Mouse (Mus musculus) frontal cortex, postnatal 36 days (tissue): ENCODE data around the gene Kcnk10.
A peak's percentile ranks its signal among the peaks of the same experiment; 100 is the strongest.
"Not testable (repeated sequence)": the region's sequence is repeated elsewhere in the genome, so short reads cannot be mapped to it uniquely, and the experiment has no call there.

Experiments used
- DNase-seq, 2 experiments: peaks; one replicate each; pipeline ENCODE4 v3.0.0; 2022; ENCODE audit warnings: low spot score in 2 of 2

The Kcnk10 gene

DNA sequence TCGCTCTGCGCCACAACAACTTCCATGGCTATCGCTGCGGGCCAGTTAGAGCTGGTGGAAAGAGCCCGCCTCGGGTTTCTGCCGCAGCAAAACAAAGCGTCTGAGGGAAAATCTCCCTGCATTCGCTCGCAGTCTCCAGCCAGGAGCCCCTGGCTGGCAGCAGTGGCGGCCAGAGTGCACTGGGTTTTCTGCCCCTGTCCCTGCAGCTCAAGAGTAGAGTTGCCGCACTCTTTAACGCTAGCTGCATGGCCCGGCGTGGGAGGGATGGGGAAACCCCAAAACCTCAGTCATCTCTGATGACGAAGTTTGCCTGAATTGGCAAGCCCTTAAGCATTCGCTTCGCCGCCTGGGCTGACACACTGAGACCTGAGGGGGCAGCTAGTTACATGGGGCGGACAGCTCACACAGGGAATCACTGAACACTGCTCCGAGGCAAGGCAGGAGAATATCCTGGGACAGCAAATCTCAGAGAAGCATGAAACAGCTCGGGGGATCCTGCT is at the start of gene Kcnk10:
TSS of gene Kcnk10 (minus strand) at position 450 of the 500 bp plus-strand sequence.
- DNase-seq = peak; percentile 22 to 58

DNA sequence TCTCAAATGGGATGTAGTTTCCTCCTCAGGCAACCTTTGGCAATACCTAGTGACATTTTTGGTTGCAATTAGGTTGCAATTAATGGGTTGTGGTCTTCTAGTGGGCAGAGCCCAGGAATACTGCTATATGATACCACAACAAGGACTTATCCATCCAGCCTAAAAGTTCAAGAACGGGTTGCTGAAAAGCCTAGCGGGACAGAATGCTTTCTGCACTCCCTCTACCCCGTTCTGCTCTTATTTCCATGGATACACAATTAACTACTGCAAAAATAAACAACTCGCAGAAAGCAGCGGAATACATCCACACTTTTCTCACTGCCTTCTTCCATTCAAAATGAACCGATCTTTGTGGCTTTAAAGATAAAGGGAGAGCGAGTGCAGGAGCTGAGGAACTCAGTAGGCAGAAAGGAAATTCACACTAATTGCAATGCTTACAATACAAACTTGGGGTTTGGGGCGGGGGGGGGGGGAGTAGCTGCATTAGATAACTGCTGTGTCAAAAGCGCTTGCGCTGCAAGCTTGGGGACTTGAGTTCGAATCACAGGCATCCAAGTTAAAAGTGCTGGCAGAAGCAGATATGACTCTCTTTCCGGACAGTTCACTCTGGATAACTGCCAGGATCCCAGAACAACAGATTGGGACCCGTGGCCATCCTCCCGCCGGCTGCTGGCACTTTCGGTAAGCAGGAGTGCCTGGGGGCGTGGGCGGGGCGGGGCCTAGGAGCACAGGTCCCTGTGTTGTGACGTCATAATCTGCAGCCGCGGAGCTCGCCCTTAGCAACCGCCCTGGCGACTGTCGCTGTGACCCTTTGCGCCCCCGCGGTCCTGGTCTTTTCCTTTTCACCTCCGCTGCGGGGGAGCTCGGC is 49.5 kb upstream of the Kcnk10 start, which contains the start of gene Spata7:
TSS of gene Spata7 (plus strand) at position 766 of the 868 bp plus-strand sequence.
- DNase-seq = peak; percentile 87 to 90

DNA sequence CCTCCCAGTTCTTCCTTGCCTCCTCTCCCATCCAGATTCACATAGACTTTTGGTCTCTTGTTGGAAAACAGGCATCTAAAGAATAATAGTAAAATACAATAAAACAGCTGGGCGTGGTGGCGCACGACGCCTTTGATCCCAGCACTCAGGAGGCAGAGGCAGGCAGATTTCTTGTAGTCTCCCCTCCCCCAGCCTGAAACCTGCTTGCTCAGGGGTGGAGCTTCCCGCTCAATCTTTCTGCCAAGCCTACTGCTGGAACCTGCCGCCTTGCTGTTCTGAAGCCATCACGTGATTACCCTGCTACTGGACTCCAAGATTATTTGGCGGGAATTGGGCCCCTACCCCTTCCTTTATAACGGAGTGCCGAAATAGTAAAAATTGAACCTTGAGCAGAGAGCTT is 45.2 kb upstream of the Kcnk10 start:
- DNase-seq = not testable (repeated sequence)

DNA sequence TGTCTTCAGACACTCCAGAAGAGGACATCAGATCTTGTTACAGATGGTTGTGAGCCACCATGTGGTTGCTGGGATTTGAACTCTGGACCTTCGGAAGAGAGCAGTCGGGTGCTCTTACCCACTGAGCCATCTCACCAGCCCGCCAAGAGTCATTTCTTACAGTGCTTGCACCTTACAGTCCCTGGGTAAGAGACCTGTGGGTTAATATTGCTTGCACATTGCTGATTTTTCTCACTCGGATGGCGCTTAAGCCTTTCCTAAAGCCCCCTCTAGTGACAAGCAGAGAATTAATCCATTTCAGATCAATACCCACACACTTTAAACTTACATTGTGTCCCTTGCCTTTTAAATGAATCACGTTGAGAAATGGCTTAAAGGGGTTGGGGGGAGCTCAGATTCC is 42.8 kb upstream of the Kcnk10 start:
- DNase-seq = peak in 1 of 2 experiments; percentile 11

DNA sequence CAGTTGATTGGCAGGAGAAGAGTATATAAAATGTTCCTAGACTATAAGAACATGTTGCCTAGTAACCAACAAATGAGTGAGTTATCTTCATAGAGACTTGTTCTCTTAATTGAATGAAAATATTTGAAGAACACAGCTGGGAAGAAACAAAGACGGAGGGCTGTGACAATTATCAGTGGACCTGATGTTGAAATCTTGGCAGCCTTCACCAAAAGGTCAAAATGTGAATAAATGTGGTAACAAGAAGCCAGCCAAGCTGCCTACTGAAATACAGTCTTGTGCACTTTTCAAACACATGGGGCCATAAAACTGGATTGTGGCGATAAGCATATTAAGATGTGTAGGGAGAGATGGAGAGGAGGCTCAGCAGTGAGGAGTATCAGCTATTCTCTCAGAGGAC is 41.4 kb upstream of the Kcnk10 start:
- no peak for DNase-seq

DNA sequence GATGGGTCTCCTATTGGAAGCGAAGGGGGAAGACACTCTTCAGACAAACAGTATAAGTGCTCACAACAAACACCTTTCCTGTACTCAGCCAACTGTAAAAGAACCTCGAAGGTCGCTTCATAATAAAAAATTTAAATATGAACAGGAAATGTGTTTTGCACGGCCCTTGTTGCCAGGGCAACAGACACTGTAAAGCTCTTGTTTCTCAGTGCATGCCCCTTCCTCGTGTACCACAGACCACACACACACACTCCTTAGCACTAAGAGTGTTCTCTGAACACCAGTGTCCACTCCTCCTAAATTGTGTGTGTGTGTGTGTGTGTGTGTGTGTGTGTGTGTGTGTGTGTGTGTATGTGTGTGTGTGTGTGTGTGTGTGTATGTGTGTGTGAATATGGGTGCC is 37.6 kb upstream of the Kcnk10 start:
- DNase-seq = no peak

DNA sequence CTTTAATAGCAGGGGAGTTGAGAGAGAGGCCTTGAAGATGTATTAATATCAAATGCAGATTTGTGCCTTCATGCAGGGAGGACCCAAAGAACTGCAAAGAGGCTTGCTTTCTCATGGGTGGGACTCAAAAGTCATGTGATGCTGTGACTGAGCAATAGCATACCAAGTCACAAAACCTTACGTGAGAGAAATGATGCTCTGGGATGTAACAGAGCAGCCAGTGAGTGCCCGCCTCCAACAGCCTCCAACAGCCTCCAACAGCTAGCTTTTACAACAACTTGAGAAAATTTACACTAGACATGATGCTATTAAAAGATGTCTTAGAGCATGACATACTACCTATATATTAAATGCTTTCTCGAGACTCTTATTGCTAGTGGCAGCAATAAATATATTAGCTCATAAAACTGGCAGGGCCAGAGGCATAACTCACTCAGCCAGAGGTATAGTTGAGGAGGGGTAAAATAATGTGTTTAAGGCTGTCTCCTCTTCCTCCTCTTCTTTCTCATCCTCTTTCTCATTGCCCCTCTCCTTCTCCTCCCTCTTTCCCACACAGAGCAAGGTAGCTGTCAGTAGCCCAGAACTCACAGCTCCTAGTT is 36.9 kb upstream of the Kcnk10 start:
- no peak for DNase-seq

DNA sequence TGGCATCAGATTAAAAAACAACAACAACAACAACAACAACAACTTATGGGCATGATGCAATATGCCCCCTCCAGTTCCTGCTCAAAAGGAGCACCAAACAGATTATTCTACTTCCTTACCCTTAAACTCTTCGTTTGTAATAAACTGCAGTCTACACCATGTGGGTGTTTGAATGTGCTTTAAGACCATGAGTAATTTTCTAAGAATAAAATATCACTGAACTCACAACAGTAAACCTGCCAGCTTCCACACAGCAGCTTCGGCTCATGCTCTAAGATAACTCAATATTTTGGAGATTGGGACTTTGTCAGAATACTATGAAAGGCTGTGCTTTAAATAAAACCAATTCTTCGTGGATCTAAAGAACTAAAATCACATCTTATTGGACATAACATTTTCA is 32.2 kb upstream of the Kcnk10 start:
- no peak for DNase-seq

DNA sequence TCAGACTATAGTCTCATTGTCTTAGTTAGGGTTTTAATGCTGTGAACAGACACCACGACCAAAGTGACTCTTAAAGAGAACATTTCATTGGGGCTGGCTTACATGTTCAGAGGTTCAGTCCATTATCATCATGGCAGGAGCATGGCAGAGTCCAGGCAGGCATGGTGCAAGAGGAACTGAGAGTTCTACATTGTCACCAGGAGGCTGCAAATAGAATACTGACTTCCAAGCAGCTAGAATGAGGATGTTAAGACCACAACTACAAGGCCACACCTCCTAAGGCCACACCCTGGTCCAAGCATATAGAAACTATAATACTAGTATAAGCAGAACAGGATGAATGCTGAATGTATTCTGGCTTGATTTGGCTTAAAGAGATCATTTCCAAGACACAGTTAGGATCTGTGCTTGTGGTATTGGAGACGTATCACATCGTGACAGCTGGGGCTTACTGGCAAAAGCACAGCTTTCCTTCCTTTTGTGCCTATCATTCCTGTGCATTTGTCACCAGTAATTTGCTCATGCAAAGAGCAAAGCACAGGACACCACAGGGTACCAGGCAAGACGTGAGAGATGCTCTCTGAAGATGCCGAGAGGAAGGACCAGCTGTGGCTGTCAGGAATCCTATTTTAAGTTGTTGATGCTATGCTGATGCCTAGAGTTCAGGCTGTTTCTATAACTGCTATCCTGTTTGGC is 28.6 kb upstream of the Kcnk10 start:
- no peak for DNase-seq

DNA sequence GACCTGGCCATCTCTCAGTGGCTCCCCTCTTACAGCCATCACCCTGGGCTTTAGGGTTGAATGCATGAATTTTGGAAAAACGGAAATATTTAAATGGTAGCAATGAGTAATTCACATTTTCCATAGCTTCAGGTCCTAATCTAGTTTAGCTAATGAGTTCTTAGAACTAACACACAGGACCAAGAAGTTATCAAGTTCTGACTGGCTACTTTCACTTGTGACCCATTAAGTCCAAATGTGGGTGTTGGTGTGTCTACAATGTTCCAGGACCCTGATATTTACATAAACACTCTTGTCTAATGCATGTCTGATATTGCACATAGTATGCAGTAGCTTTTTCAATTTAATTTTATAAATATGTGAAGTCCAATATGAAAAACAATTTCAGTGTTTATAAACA is 27.2 kb upstream of the Kcnk10 start:
- DNase-seq = no peak

DNA sequence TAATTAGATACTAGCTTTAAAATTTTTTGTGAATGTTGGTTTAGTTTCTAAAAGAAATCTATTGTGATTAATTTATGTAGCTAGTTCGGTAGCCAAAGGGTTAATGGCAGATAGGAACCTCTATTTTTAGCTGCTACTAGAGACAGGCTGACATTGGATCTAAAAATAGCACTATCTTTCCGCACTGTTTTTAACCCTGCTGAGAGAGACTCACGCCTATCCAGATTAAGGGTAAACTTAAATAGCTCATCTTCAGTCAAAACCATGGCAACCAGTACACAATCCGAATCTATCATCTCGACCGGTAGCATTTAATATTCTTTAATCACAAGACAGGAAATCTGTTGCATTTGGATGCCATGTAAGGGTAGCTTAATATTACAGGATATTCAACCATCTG is 24.0 kb upstream of the Kcnk10 start:
- DNase-seq = no peak

DNA sequence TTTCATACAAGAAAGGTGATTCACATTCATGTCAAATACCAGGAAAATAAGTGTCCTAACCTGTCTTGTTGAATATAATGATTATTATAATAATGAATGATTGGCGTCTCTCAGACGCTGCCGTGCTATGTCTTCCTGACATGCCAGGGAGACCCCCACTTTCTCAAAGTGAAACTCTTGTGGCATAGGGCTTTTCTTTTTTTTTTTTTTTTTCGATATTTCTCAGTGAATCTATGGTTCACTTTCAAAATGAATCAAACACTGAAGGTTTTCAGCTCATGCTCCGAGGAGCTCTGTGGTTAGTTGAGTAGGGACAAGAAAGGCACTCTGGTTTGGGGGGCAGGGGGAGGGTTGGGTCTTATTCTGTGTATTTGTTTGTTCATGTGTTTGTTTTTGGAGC is 22.8 kb upstream of the Kcnk10 start:
- DNase-seq = no peak

DNA sequence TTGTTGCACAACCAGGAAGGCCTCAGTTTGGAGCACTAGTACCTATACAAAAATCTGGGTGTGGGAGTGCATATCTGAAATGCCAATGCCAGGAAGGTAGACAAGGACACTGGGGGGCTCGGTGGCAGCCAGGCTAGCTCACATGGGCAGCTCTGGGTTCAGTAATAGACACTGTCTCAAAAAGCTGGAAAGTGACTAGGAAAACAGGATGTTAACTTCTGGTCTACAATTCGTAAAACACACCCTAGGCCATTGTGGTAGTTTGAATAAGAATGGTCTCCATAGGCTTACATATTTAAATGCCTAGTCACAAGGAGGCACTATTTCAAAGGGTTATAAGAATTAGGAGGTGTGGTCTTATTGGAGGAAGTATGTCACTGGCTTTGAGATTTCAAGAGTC is 12.9 kb upstream of the Kcnk10 start:
- no peak for DNase-seq

DNA sequence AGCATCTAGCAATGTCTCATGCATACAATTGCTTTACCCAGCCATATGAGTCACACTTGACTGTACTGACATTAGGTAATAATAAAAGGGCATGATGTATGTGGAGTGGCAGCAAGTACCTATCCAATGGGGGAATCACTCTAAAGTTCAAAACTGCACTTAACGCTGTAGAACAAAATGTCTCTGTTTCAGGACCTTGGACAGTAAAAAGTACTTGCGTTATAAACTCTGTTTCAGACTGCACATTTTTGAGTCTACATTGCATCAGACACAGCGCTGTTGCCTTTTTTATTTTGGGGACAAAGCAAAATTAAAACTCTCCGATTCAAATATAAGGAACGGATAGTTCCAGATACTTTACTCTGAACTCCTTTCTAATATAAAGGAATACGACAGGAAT is 10.5 kb upstream of the Kcnk10 start:
- DNase-seq = no peak

DNA sequence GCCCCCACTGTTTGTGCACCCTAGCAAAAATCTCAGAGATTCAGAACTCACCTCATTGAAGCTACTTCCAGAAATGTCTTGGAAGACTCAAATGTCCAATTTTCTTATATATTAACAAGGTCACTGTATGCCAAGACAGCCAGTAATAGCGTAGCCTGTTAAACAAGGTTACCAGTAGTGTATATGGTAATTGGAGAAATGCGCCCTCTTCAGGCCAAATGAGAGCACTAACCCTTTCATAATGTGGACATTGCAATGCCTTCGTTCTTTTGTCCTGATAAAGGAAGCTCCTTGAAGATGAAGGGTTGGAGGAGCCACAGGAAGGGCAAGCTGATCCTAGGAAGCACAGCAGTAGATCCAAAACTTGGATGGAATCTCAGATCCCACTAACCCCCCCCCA is 7.2 kb upstream of the Kcnk10 start:
- no peak for DNase-seq

DNA sequence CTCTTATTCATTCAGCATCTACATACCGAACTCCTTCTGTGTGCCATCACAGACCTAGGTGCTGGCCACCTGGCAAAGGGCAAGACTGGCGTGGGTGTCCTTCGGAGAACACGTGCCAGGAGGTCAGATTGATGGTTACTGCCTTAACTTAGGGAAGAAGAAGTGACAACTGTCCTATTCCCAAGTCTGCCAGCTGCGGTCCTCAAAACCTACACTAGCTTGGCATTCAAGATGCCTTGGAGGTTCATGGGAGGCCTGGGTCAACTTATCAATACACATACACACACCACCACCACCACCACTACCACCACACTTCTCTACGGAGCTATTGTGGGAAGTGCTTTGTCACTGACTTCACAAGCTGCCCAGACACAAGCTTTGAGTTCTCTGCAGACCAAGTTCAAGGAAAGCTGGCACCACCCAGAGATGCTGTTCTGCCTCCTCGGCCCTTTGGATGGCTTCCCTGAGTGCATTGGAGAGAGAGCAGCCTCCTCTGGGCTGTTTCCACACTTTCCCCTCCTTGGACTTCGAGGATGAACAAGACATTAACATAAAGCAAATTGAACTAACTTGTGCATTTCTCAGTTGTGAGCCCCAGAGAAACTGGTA is 2.1 kb downstream of the Kcnk10 start:
- no peak for DNase-seq

DNA sequence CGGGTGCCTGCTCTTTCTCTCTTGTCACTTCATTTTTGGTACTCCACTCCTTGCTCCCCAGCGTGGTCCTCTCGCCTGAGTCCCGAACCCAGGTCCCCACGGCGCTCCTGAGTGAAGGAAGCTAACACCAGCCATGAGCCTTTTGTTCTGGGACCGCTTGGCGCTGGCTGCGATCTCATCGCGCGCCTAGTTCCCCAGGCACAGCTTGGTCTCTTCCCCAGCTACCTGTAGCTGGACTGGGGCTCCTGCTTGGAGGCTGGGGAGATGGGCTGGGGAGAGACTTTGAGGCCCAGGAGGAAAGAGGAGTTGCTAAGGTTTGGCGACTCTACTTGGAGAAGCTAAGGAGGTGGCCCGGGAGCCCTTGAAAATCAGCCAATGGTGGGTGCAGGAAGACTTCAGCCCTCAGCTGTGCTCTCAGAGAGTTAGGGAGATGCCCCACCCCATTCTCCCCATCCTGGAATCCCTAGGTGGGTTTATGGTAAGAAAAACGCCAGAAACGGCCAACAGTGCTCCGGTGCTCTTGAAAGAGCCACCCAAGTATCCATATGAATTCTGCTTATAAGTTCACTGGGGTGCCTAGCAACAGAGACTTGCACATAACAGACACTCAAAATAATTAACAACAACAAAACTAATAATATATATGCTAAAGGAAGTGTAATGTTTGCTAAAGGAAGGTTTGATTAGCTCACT is 2.8 kb downstream of the Kcnk10 start:
- no peak for DNase-seq

DNA sequence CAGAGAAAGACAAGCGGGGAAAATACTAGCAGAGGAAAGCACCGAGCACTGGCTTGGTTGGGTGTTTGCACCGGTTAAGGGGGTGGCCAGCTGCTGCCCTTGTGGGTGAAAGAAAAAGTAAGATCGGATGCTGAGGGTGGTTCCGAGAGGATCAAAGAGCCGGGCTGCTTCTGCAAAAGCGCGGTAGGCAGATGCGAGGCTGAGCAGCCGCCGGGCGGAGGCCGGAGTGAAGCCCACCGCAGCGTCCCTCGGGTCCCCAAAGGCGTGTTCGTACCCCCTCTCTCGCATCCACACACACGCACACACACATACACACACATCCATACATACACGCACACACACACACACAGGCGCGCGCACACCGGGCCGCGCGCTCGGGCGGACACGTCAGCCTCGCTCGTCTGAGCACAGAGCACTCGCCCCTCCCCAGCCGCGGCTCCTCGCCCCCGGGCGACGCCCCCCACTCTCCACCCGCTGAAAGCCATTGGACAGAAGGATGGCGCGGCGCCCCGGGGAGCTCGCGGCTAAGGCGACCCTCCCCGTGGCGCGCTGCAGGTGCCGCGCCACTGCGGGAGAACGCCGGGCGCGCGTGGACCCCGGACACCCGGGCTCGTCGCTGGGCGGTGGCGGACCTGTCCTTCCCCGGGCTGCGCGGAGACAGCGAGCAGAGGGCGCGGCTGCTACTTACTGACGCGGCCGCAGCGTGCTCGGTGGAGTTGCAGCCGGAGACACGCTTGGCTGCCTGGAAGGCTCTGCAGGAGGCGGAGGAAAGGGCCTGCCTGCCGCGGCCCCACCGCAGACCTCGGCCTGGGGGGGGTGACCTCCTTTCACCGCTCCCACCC is 3.5 kb downstream of the Kcnk10 start:
- peak; percentile 67 to 68 for DNase-seq

DNA sequence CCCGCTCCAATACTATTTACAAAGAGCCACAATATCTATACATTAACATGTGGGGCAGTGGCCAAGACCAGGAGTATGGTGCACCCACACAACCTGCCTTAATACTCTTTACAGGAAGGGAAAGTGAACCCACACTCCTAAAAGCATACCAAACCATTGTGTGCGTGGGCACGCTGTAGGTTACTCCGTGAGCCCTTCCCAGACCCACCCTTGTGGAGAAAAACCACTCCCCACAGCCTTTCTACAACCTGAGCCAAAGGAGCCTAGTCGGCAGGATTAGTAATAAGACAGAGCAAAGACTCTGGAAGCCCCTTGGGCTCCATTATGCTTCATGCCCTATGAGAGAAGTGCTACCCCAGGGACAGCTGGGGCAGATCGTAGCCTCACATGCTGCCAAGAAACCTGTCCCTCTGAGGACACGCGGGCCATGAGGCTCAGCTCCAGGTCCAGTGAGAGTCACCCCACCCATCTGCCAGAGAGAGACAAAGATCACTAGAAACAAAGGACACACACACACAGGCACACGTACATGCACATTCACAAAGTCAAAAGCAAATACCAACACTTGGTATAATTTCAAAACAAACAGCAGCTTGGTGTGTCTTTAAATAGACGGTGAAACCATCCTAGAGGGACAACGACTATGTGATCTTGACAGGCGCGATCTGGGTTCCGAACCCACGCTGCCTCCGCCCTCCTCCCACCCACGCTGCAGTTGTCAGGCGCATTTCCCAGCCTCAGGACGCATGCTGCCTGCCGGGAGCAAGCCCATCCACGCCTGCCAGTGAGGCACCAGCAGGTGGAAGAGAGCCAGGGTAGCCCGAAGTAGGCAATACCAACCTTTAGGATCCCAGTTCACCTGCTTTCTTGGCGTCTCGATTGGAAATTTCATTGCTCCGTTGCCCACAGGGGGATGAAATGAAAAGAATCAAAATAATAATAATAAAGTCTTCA is 4.5 kb downstream of the Kcnk10 start:
- DNase-seq = peak; percentile 89 to 90
